In genomic region chr3:102340731-102341130, GRCm38 (mm10) we compare ENCODE assay signal across 25 mouse cellular contexts.
DNase-seq lines count a peak whose midpoint lies in the region; ATAC-seq lines count a peak whose summit lies in the region.
"Had no signal": no experiment of that assay in that cellular context is flagged by ENCODE, and none has a peak within 500 bp of the region (broad histone marks: within the 10 kb centered on the region; RNA-seq: fewer than 3 reads in every experiment).

No protein-coding gene starts in this region.

- H3K4me3 ChIP-seq in lung, embryonic 16.5 days (ENCODE audit: low read length), result no peak overlapping the region
- H3K4me3 ChIP-seq in embryonic facial prominence, embryonic 10.5 days, result no peak overlapping the region
- no peak overlapping the region for H3K4me3 ChIP-seq in limb, embryonic 11.5 days (ENCODE audit: low read depth, low read length)
- no peak overlapping the region for H3K4me3 ChIP-seq in forebrain, embryonic 13.5 days
- H3K4me3 ChIP-seq: heart, adult 2 months; heart, embryonic 13.5 days; hindbrain, embryonic 15.5 days had no signal

- 21% methylated on average over 5 of the region's 5 CpGs for WGBS in lung, embryonic 16.5 days
- 24% methylated on average over 5 of the region's 5 CpGs for WGBS in embryonic facial prominence, embryonic 10.5 days
- 15% methylated on average over 5 of the region's 5 CpGs for WGBS in limb, embryonic 11.5 days
- WGBS in forebrain, embryonic 13.5 days, result 63% methylated on average over 5 of the region's 5 CpGs

- peaks cover 5% of the 10 kb centered on the region; the same call in 1 of the 2 replicates for H3K4me1 ChIP-seq in lung, embryonic 16.5 days (replicated peaks; ENCODE audit: control insufficient read depth, insufficient read depth, low read length)
- peaks cover 23% of the 10 kb centered on the region for H3K4me1 ChIP-seq in embryonic facial prominence, embryonic 10.5 days
- peaks cover 9% of the 10 kb centered on the region; the same call in 1 of the 2 replicates for H3K4me1 ChIP-seq in limb, embryonic 11.5 days (ENCODE audit: control insufficient read depth, insufficient read depth, low read length)
- H3K4me1 ChIP-seq in forebrain, embryonic 13.5 days, result no peaks in the 10 kb centered on the region
- H3K4me1 ChIP-seq: hindbrain, embryonic 15.5 days had no signal

- H3K36me3 ChIP-seq in lung, embryonic 16.5 days (ENCODE audit: control insufficient read depth, insufficient read depth, low read length), result no peaks in the 10 kb centered on the region
- no peaks in the 10 kb centered on the region for H3K36me3 ChIP-seq in embryonic facial prominence, embryonic 10.5 days (replicated peaks)
- H3K36me3 ChIP-seq in limb, embryonic 11.5 days (ENCODE audit: control insufficient read depth, insufficient read depth, low read length), result no peaks in the 10 kb centered on the region
- H3K36me3 ChIP-seq in forebrain, embryonic 13.5 days (ENCODE audit: poor library complexity, severe bottlenecking), result no peaks in the 10 kb centered on the region
- H3K36me3 ChIP-seq: heart, embryonic 13.5 days; hindbrain, embryonic 15.5 days had no signal

- peak; percentile 38; the same call in 1 of the 2 replicates for ATAC-seq in lung, embryonic 16.5 days (ENCODE audit: low read depth)
- no peak for ATAC-seq in limb, embryonic 11.5 days (ENCODE audit: insufficient number of reproducible peaks, low FRiP score, low TSS enrichment, low read depth)
- no peak for ATAC-seq in forebrain, embryonic 13.5 days
- ATAC-seq: activated CD4-positive, CD25-positive, alpha-beta regulatory T cell, adult 4 months; forebrain, embryonic 14.5 days; liver, postnatal 0 days had no signal

- no peak overlapping the region for H3K27ac ChIP-seq in lung, embryonic 16.5 days (ENCODE audit: low read length)
- H3K27ac ChIP-seq in embryonic facial prominence, embryonic 10.5 days (replicated peaks), result 0 out of 2 replicates have a peak overlapping the region, but pooled peaks have one; percentile 4
- H3K27ac ChIP-seq in limb, embryonic 11.5 days (replicated peaks; ENCODE audit: low read depth, low read length), result no peak overlapping the region; the same call in 1 of the 2 replicates
- H3K27ac ChIP-seq in forebrain, embryonic 13.5 days, result no peak overlapping the region
- H3K27ac ChIP-seq: heart, adult 2 months; heart, embryonic 13.5 days; hindbrain, embryonic 15.5 days had no signal

- H3K9me3 ChIP-seq in lung, embryonic 16.5 days (ENCODE audit: control insufficient read depth, low read length), result no peaks in the 10 kb centered on the region
- H3K9me3 ChIP-seq in embryonic facial prominence, embryonic 10.5 days, result no peaks in the 10 kb centered on the region
- no peaks in the 10 kb centered on the region for H3K9me3 ChIP-seq in limb, embryonic 11.5 days (ENCODE audit: control insufficient read depth, low read length)
- H3K9me3 ChIP-seq in forebrain, embryonic 13.5 days (replicated peaks), result no peaks in the 10 kb centered on the region
- H3K9me3 ChIP-seq: heart, embryonic 13.5 days; hindbrain, embryonic 15.5 days had no signal

- intact Hi-C loops in heart, postnatal 25 days (cut with DNase I), result no loop called here

- no peak overlapping the region for H3K9ac ChIP-seq in lung, embryonic 16.5 days (ENCODE audit: low read length)
- H3K9ac ChIP-seq in limb, embryonic 11.5 days (ENCODE audit: low read length), result no peak overlapping the region
- no peak overlapping the region for H3K9ac ChIP-seq in forebrain, embryonic 13.5 days
- H3K9ac ChIP-seq: heart, embryonic 13.5 days; hindbrain, embryonic 15.5 days; liver, postnatal 0 days had no signal

- no peak overlapping the region for H3K4me2 ChIP-seq in lung, embryonic 16.5 days (ENCODE audit: low read depth, low read length)
- H3K4me2 ChIP-seq in limb, embryonic 11.5 days (ENCODE audit: low read depth, severe bottlenecking), result no peak overlapping the region
- H3K4me2 ChIP-seq in forebrain, embryonic 13.5 days, result no peak overlapping the region
- H3K4me2 ChIP-seq: heart, embryonic 13.5 days; hindbrain, embryonic 15.5 days had no signal

- peak; percentile 79 for DNase-seq in heart, adult 11 months
- DNase-seq in heart, postnatal 25 days (ENCODE audit: low spot score), result no peak
- DNase-seq in lung, adult 18-20 months, result no peak
- peak; percentile 60 for DNase-seq in embryonic facial prominence, embryonic 10.5 days (ENCODE audit: low spot score)
- DNase-seq in limb, embryonic 11.5 days (ENCODE audit: low spot score), result peak; percentile 61
- DNase-seq in cerebellum, postnatal 36 days, result no peak
- DNase-seq: adrenal gland, adult 8-10 months; cerebellum, adult 11-12 months; cerebellum, postnatal 10 days; gastrocnemius, postnatal 25 days; heart, postnatal 14 days; kidney, adult 18-20 months; kidney, postnatal 4 days; liver, postnatal 0 days; right cerebral cortex, adult 18-20 months; right cerebral cortex, postnatal 4 days; thymus, adult 18-20 months; thymus, postnatal 36 days had no signal

- no peaks in the 10 kb centered on the region for H3K27me3 ChIP-seq in lung, embryonic 16.5 days (ENCODE audit: control insufficient read depth, insufficient read depth, low read depth, low read length)
- peaks cover 7% of the 10 kb centered on the region; the same call in 1 of the 2 replicates for H3K27me3 ChIP-seq in embryonic facial prominence, embryonic 10.5 days (replicated peaks; ENCODE audit: low read depth, poor library complexity, severe bottlenecking)
- no peaks in the 10 kb centered on the region for H3K27me3 ChIP-seq in limb, embryonic 11.5 days (ENCODE audit: control insufficient read depth, insufficient read depth, low read length)
- H3K27me3 ChIP-seq in forebrain, embryonic 13.5 days, result no peaks in the 10 kb centered on the region
- H3K27me3 ChIP-seq: heart, embryonic 13.5 days had no signal

Comparison
In these comparisons a context has a peak if more than half of its experiments do, and no peak if none do; other contexts are left out.
1. DNase-seq: peak in heart, adult 11 months (single experiment), embryonic facial prominence, embryonic 10.5 days (single experiment) and limb, embryonic 11.5 days (single experiment); none in heart, postnatal 25 days (single experiment), lung, adult 18-20 months (0 of 2) and cerebellum, postnatal 36 days (0 of 2).